Mouse (Mus musculus) brain, embryonic 14.5 days (tissue): ENCODE measurements around the gene Irak2. TPM values are rescaled to one million over a fixed set of nuclear protein-coding genes. Genes with fewer than 3 reads are reported as not detected.
"Not testable (repeated sequence)": the region's sequence is repeated elsewhere in the genome, so short reads cannot be mapped to it uniquely, and the experiment has no call there.

Experiments used
- DNase-seq: peaks from one replicate; pipeline ENCODE4 v3.0.0-alpha.2; 2011; ENCODE audit warnings: low read depth
- CTCF ChIP-seq: fragments of 200-500 bp; IDR thresholded peaks from 2 replicates; pipeline ENCODE4 v1.5.1; 2012; ENCODE audit warnings: inconsistent platforms, mild to moderate bottlenecking, moderate library complexity, borderline replicate concordance; ENCODE audit not compliant: insufficient read depth, insufficient read length; ENCODE audit errors: extremely low read depth
- POLR2A ChIP-seq: fragments of 200-500 bp; IDR thresholded peaks from 2 replicates; pipeline ENCODE4 v1.6.1; 2012; ENCODE audit warnings: mild to moderate bottlenecking, inconsistent platforms, borderline replicate concordance; ENCODE audit not compliant: poor library complexity, insufficient read depth, insufficient read length, severe bottlenecking; ENCODE audit errors: extremely low read depth
- polyA plus RNA-seq: library from polyadenylated mRNA; depleted of rRNA; stranded (reverse); fragments of >200 nt; gene quantifications from 2 replicates; pipeline ENCODE4 v1.2.3, GENCODE M21; 2012

Irak2 gene
- polyA plus RNA-seq, 1 experiment = 4.2 TPM

DNA sequence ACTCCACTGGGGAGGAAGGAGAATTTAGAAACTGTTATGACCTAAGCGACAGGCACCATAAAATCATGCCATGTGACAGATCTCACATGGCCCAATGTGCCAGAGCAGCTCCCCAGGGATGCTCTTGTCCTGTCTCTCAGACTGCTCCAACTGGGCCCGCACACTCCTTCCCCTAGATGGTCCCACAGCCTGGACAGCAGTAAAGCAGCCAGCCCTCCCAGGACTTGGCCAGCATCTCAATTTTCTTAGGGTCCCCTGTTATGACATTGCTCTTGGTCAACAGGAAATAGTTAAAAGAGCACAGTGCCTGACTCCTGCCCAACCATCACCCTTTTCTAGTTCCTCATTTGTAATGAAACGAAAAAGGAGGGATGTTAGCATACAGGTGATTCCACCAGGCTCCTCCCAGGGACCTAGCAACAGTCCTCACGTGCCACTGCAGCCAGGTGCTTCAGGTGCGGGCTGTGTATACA is 54.4 kb downstream of the Irak2 start:
- TF ChIP-seq POLR2A (no peak), CTCF (no peak)
- DNase-seq = no peak

DNA sequence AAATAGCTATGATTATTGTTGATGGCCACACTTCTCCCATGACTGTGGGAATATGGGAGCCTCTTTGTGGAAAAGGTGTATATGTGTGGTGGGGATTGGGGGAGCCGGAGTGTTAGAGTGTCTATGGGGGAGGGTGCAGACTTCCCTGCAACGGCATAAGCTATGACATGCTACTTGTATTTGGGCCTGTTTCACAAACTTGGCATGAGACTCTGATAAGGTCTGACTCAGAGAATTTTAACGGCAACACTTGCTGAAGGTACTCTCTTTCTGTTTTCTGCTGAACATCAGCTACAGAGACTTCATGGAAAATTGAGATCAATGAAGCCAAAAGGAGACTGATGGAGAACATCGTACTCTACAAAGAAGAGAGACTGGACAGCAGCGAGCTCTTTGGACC is 55.1 kb downstream of the Irak2 start:
- no peak for TF ChIP-seq CTCF
- no peak for TF ChIP-seq POLR2A
- DNase-seq = no peak

DNA sequence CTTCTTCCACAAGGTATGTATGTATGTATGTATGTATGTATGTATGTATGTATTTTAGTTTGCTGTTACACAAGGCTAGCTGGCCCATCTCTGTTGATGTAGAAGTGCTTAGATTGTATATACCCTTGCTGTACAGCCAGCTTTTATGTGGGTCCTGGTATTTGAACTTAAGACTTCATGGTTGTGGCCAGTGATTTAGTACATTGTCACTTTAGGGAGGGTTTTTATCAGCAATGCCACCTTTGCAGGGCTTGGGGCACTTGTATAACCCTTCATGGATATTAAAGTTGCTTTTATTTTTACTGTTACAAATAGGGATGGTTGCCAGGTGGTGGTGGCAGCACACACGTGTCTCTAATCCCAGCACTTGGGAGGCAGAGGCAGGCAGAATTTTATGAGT is 56.9 kb downstream of the Irak2 start:
- TF ChIP-seq POLR2A = no peak
- no peak for TF ChIP-seq CTCF
- no peak for DNase-seq

DNA sequence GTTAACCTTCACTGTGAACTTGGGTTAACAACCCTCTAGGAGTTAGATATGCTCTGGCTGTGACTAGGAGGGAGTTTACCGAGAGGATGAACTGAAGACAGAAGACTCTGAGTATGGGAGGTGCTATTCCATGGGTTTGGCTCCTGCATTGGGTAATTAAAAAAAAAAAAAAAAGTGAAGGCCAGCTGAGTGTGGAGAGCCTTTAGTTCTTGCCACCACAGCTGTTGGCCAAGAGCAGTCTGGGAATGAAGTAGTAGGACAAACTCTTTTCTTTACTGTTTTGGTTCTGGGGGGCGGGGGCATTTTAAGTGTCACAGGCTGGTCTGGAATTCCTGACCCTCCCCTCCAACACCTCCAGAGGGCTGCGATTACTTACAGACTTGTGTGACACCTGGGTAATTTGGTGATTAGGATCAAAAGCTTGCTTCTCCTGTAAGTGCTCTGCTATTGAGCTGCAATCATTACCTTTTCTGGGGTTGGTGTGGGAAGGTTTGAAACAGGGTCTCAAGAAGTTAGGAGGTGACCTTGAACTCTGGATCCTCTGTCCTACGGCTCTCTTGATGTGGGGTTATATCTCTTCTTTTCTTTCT is 57.6 kb downstream of the Irak2 start:
- DNase-seq = no peak
- TF ChIP-seq CTCF (no peak), POLR2A (no peak)

DNA sequence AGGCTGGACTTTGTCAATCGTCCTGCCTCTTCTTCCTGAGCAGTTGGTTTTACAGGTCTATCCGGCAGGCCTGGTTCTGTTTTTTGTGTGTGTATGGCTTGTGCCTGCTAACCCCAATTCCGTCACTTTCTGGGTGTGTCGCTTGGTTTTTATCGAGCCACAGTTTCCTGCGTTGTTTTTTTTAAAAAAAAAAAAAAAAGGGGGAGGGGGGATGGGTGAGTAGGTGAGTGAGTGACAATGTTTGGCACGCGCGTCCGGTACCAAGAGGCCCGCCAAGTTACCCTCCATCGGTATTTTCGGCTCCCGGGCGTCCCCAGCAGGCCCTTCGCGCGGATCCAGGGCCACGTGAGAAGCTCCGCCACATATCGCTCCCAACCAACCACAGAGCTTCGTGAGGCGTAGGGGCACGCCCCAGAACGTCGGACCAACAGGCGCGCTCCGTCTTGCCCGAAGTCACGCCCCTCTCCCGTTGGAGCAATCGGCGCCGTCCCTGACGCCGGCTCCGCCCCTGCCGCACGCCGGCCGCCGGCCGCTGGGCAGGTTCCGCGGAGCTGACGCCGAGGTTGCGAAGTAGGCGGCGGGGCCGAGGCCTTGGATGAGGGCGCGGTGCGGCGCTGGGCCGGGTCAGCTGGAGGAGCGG is 58.4 kb downstream of the Irak2 start, which contains the start of gene Tatdn2:
Gene Tatdn2 (plus strand): TSS at position 469 of the 640 bp plus-strand sequence.
- DNase-seq = peak; percentile 99
- no peak for TF ChIP-seq CTCF
- TF ChIP-seq POLR2A = peak; percentile 91

DNA sequence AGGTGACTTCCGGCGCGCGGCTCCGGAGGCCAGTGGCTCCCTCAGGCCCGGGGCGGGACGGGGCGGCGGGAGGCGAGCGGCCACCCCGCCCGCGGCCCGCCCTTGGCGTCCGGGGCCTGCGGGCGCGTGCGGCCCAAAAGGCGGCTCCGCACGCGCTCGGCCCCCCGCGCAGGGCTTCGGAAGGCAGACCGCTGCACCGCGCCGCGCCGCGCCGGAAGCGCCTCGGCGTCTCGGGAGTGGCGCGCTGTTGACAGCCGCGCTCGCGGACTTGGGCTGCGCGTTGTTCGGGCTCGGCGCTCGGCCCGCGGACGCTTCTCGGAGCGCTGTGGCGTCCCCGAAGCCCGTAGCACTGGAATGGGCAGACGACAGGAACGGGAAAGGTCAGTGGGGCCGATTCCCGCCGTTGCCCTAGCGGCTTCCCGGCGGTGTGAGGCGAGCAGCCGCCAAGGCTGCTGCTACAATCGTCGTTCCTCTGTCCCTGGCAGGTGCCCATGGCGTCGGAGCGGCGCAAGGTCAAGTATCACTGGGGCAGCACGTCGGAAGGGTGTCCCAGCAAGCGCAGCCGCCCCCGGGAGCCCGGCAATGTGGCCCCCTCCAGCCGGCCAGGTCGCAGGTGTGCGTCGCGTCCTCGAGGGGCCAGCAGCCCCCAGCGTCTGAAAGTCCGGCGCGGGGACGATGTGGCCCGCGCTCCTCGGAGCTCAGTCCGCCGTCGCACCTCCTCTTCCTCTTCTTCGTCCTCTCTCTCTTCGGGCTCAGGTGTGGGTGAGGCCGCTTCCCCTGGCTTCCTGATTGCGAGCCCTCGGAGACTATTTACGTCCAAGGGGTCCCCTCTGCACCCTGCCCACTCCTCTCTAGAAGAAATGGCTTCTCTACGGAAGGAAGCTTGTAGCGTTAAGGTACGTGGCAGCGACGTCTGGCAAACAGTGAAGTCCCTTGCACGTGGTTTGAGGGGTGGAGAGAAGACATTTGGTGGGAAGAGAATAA is 59.2 kb downstream of the Irak2 start:
- peak; percentile 20 for DNase-seq
- TF ChIP-seq CTCF = no peak
- no peak for TF ChIP-seq POLR2A

- DNase-seq = no peak
- TF ChIP-seq POLR2A (no peak), CTCF (no peak)
These were observed 74.5 kb downstream of the Irak2 start for GRCm38 (mm10) chr6:113712718-113713117.

DNA sequence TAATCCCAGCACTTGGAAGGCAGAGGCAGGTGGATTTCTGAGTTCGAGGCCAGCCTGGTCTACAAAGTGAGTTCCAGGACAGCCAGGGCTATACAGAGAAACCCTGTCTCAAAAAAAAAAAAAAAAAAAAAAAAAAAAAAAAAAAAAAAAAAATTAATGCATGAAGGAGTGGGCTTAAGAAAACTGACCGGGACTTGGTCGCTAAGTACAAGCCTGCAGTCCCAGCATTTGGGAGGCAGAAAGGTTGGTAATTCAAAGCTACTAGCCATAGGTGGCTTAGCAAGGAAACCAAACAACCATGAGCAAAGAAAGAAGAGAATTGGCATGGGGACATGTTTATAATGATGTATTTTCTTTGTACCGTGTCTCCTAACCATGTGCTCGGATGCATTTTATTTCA is 75.1 kb downstream of the Irak2 start:
- not testable (repeated sequence) for DNase-seq

- no peak for TF ChIP-seq POLR2A
- no peak for TF ChIP-seq CTCF
- no peak for DNase-seq
These were observed 76.0 kb downstream of the Irak2 start for GRCm38 (mm10) chr6:113714276-113714675.

GRCm38 (mm10) chr6:113714797-113715196 is 76.5 kb downstream of the Irak2 start:
- no peak for DNase-seq
- TF ChIP-seq POLR2A (no peak), CTCF (no peak)

DNA sequence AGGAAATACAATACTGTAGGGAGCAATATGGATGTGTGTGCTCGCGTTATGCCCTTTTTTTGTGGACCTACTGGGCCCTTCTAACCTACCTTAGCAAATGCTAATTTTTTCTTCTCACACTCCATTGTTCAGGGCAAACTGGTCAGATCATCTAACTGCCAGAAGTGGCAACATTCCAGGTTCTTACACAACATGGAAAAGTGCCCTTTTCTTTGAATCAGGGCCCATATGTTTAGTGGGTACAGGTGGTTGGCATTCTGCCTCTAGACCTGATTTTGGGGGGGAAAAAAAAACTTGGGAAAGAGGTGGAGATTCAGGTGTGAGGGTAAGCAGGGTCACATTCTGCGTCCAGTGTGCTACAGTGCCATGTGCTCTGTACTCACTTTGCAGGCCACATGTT is 79.3 kb downstream of the Irak2 start:
- TF ChIP-seq POLR2A (no peak), CTCF (no peak)
- peak; percentile 3 for DNase-seq

- TF ChIP-seq CTCF (no peak), POLR2A (no peak)
- DNase-seq = no peak
These were observed 81.6 kb downstream of the Irak2 start, which contains the start of gene Ghrl for GRCm38 (mm10) chr6:113719878-113720277. Ghrl (minus strand) TSS chr6:113719880.
